Mouse (Mus musculus): Measurements from ENCODE around the gene Igsf9. TPM values are rescaled to one million over a fixed set of nuclear protein-coding genes. Genes with fewer than 3 reads are reported as not detected.
A peak's percentile ranks its signal among the peaks of the same experiment; 100 is the strongest.

Gene Igsf9
- total RNA-seq, 1 experiment = 45.6 TPM

DNA sequence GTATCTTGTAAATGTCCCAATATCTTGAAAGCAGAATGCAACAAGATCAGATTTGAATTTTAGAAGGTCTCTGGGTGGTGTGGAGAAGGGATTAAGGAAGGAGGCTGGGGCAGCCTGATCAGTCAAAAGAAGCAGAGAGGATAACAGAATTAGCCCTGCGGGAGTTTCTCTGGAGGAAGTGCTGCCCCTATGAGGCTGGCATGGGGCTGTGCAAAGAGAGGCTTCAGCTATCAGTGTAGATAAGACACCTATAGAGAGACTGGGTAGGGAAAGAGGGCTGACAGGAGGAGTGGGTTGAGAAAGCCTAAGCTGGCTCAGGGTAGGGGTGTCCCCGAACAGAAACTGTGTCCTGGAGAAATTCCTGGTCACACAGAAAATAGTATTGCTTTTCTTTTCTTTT, 31.4 kb upstream of the Igsf9 start:
- Histone ChIP-seq H3K27ac (ENCODE audit: insufficient read depth, low read depth, low read length, poor library complexity, severe bottlenecking) (no peak overlapping the region), H3K4me3 (ENCODE audit: insufficient read depth in 1 of 2, low read depth in 1 of 2, low read length in 2 of 2, poor library complexity in 1 of 2, severe bottlenecking in 1 of 2) (no peak overlapping the region), H3K9me3 (ENCODE audit: control insufficient read depth, insufficient read depth, low read depth, low read length) (no peaks in the 10 kb centered on the region), H3K36me3 (ENCODE audit: control insufficient read depth, insufficient read depth, low read length, poor library complexity, severe bottlenecking) (no peaks in the 10 kb centered on the region), H3K4me1 (ENCODE audit: control insufficient read depth in 2 of 2, insufficient read depth in 2 of 2, low read length in 2 of 2, poor library complexity in 1 of 2) (peaks cover 2 to 5% of the 10 kb centered on the region in 2 experiments; a peak in 2 of 4 replicates), H3K9ac (ENCODE audit: insufficient read depth, low read depth, low read length, poor library complexity, severe bottlenecking) (no peak overlapping the region)
- no peak for TF ChIP-seq MAFK (IDR thresholded peaks at IDR 0.05; ENCODE audit: insufficient read depth, low read depth, low read length)
- DNase-seq (ENCODE audit: low read depth, low spot score) = no peak
- in situ Hi-C loops (cut with MboI; ENCODE audit: low sequenced_read_pairs in 2 of 2, unreplicated experiment in 2 of 2) = no loop called here

DNA sequence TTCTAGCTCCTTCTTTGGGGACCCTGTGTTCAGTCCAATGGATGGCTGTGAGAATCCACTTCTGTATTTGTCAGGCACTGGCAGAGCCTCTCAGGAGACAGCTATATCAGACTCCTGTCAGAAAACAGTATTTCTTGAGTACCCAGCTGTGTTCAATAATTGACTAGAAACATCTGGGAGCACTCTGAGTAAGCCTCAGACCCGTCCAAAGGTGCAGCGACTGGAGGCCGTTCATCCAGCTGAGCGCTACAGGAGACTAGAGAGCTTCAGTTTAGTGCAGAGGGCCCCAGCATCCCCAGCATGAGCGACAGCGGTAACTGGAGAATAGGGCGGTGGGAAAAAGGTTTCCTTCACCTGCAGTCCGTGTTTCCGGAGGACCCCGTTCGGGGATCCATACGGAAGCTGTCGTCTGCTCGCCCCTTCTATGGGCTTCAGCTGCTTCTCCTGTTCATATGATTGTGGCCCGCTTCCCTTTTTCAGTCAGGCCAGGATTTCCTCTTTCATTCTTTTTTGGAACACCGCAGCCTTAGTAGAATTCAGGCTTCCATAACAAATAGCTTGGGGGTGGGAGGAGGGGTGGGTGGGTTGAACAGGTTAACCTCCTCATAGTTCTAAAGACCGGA, 30.6 kb upstream of the Igsf9 start:
- H3K4me3 ChIP-seq (ENCODE audit: insufficient read depth in 1 of 2, low read depth in 1 of 2, low read length in 2 of 2, poor library complexity in 1 of 2, severe bottlenecking in 1 of 2) = peak overlapping the region in 1 of 2 experiments; percentile 28; a peak in 1 of 4 replicates
- H3K4me1 ChIP-seq (ENCODE audit: control insufficient read depth in 2 of 2, insufficient read depth in 2 of 2, low read length in 2 of 2, poor library complexity in 1 of 2) = peaks cover 3 to 7% of the 10 kb centered on the region in 2 experiments; a peak in 3 of 4 replicates
- no peak for TF ChIP-seq MAFK (IDR thresholded peaks at IDR 0.05; ENCODE audit: insufficient read depth, low read depth, low read length)
- no peak for TF ChIP-seq ZNF384 (IDR thresholded peaks at IDR 0.05; ENCODE audit: low read depth, low read length)
- no peak for TF ChIP-seq HCFC1 (IDR thresholded peaks at IDR 0.05; ENCODE audit: borderline replicate concordance, insufficient read depth, low read length)
- no peak for TF ChIP-seq ZC3H11A (IDR thresholded peaks at IDR 0.05; ENCODE audit: borderline replicate concordance, low read depth, low read length)
- TF ChIP-seq CHD2 (IDR thresholded peaks at IDR 0.05; ENCODE audit: low read depth, low read length) = no peak
- H3K9me3 ChIP-seq (ENCODE audit: control insufficient read depth, insufficient read depth, low read depth, low read length) = no peaks in the 10 kb centered on the region
- H3K9ac ChIP-seq (ENCODE audit: insufficient read depth, low read depth, low read length, poor library complexity, severe bottlenecking) = no peak overlapping the region
- no peak for DNase-seq (ENCODE audit: low read depth, low spot score)
- H3K27ac ChIP-seq (ENCODE audit: insufficient read depth, low read depth, low read length, poor library complexity, severe bottlenecking) = no peak overlapping the region
- in situ Hi-C loops (cut with MboI; ENCODE audit: low sequenced_read_pairs in 2 of 2, unreplicated experiment in 2 of 2) = no loop called here
- H3K36me3 ChIP-seq (ENCODE audit: control insufficient read depth, insufficient read depth, low read length, poor library complexity, severe bottlenecking) = no peaks in the 10 kb centered on the region

DNA sequence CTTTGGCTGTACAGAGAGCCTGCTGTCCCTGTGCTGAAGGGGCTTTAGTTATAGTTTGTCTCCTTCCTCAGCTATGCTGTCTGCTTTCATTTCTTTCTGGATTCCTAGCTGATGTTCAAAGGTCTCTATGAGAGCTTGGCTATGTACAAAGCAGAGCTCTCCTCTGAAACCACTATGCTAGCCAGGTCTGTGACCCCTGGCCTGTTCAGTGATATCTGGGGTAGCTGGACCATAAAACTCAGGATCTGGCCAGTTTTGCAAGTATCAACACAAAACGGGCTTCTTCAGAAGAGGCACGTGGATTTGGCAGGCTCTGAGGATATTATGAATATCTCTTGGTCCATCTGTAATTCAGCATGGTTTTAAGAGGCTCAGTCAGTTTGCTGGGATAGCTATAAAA, 28.7 kb upstream of the Igsf9 start:
- H3K4me1 ChIP-seq (ENCODE audit: control insufficient read depth in 2 of 2, insufficient read depth in 2 of 2, low read length in 2 of 2, poor library complexity in 1 of 2) = peaks cover 5 to 11% of the 10 kb centered on the region in 2 experiments; a peak in 3 of 4 replicates
- no peak overlapping the region for H3K4me3 ChIP-seq (ENCODE audit: insufficient read depth in 1 of 2, low read depth in 1 of 2, low read length in 2 of 2, poor library complexity in 1 of 2, severe bottlenecking in 1 of 2)
- H3K9ac ChIP-seq (ENCODE audit: insufficient read depth, low read depth, low read length, poor library complexity, severe bottlenecking) = no peak overlapping the region
- DNase-seq (ENCODE audit: low read depth, low spot score) = no peak
- TF ChIP-seq ZC3H11A (IDR thresholded peaks at IDR 0.05; ENCODE audit: borderline replicate concordance, low read depth, low read length) (no peak), MAFK (IDR thresholded peaks at IDR 0.05; ENCODE audit: insufficient read depth, low read depth, low read length) (no peak), ZNF384 (IDR thresholded peaks at IDR 0.05; ENCODE audit: low read depth, low read length) (no peak), HCFC1 (IDR thresholded peaks at IDR 0.05; ENCODE audit: borderline replicate concordance, insufficient read depth, low read length) (no peak), CHD2 (IDR thresholded peaks at IDR 0.05; ENCODE audit: low read depth, low read length) (no peak)
- no peak overlapping the region for H3K27ac ChIP-seq (ENCODE audit: insufficient read depth, low read depth, low read length, poor library complexity, severe bottlenecking)
- no peaks in the 10 kb centered on the region for H3K36me3 ChIP-seq (ENCODE audit: control insufficient read depth, insufficient read depth, low read length, poor library complexity, severe bottlenecking)
- H3K9me3 ChIP-seq (ENCODE audit: control insufficient read depth, insufficient read depth, low read depth, low read length) = no peaks in the 10 kb centered on the region
- in situ Hi-C loops (cut with MboI; ENCODE audit: low sequenced_read_pairs in 2 of 2, unreplicated experiment in 2 of 2) = no loop called here

DNA sequence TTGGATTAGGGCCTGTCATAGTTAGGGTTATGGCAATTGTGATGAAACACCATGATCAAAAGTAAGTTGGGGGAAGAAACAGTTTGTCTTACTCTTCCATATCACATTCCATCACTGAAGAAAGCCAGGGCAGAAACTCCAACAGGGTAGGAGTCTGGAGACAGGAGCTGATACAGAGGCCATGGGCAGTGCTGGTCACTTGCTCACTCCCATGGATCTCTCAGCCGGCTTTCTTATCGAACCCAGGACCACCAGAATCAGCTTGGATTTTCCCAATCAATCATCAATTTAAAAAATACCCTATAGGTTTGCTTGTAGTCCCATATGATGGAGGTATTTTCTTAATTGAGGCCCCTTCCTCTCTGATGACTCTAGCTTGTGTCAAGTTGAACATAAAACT, 27.8 kb upstream of the Igsf9 start:
- peaks cover 5 to 11% of the 10 kb centered on the region in 2 experiments for H3K4me1 ChIP-seq (ENCODE audit: control insufficient read depth in 2 of 2, insufficient read depth in 2 of 2, low read length in 2 of 2, poor library complexity in 1 of 2)
- in situ Hi-C loops (cut with MboI; ENCODE audit: low sequenced_read_pairs in 2 of 2, unreplicated experiment in 2 of 2) = no loop called here
- H3K27ac ChIP-seq (ENCODE audit: insufficient read depth, low read depth, low read length, poor library complexity, severe bottlenecking) = no peak overlapping the region
- DNase-seq (ENCODE audit: low read depth, low spot score) = no peak
- no peak overlapping the region for H3K4me3 ChIP-seq (ENCODE audit: insufficient read depth in 1 of 2, low read depth in 1 of 2, low read length in 2 of 2, poor library complexity in 1 of 2, severe bottlenecking in 1 of 2)
- H3K9me3 ChIP-seq (ENCODE audit: control insufficient read depth, insufficient read depth, low read depth, low read length) = no peaks in the 10 kb centered on the region
- H3K9ac ChIP-seq (ENCODE audit: insufficient read depth, low read depth, low read length, poor library complexity, severe bottlenecking) = no peak overlapping the region
- H3K36me3 ChIP-seq (ENCODE audit: control insufficient read depth, insufficient read depth, low read length, poor library complexity, severe bottlenecking) = no peaks in the 10 kb centered on the region
- TF ChIP-seq MAFK (IDR thresholded peaks at IDR 0.05; ENCODE audit: insufficient read depth, low read depth, low read length) (no peak), HCFC1 (IDR thresholded peaks at IDR 0.05; ENCODE audit: borderline replicate concordance, insufficient read depth, low read length) (no peak), ZNF384 (IDR thresholded peaks at IDR 0.05; ENCODE audit: low read depth, low read length) (no peak), CHD2 (IDR thresholded peaks at IDR 0.05; ENCODE audit: low read depth, low read length) (no peak)

DNA sequence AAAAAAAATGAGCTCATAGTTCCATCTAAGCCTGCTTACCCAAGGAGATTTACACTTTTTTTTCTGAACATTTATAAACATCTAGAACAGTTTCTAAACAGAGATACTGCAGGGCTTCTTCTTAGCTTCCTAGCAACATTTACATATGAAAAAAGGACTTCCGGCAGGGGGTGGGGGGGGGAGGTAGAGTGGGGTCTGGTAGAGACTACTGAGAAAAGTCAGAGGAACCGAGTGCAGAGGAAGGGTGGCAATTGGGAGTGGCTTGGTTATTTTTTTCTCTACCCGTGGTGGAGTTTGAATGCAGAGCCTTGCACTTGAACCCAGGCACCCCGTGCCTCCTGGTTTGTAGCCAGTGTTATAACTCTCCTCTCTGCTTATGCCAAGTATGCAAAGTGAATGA, 26.2 kb upstream of the Igsf9 start:
- TF ChIP-seq ZC3H11A (IDR thresholded peaks at IDR 0.05; ENCODE audit: borderline replicate concordance, low read depth, low read length) (no peak), CHD2 (IDR thresholded peaks at IDR 0.05; ENCODE audit: low read depth, low read length) (no peak), MAFK (IDR thresholded peaks at IDR 0.05; ENCODE audit: insufficient read depth, low read depth, low read length) (no peak), HCFC1 (IDR thresholded peaks at IDR 0.05; ENCODE audit: borderline replicate concordance, insufficient read depth, low read length) (no peak)
- no peak for DNase-seq (ENCODE audit: low read depth, low spot score)
- Histone ChIP-seq H3K4me3 (ENCODE audit: insufficient read depth in 1 of 2, low read depth in 1 of 2, low read length in 2 of 2, poor library complexity in 1 of 2, severe bottlenecking in 1 of 2) (peak overlapping the region in 1 of 2 experiments; percentile 32; a peak in 1 of 4 replicates), H3K27ac (ENCODE audit: insufficient read depth, low read depth, low read length, poor library complexity, severe bottlenecking) (peak overlapping the region; percentile 17; the same call in 1 of the 2 replicates), H3K36me3 (ENCODE audit: control insufficient read depth, insufficient read depth, low read length, poor library complexity, severe bottlenecking) (no peaks in the 10 kb centered on the region), H3K4me1 (ENCODE audit: control insufficient read depth in 2 of 2, insufficient read depth in 2 of 2, low read length in 2 of 2, poor library complexity in 1 of 2) (peaks cover 5 to 11% of the 10 kb centered on the region in 2 experiments), H3K9ac (ENCODE audit: insufficient read depth, low read depth, low read length, poor library complexity, severe bottlenecking) (no peak overlapping the region; the same call in 1 of the 2 replicates), H3K9me3 (ENCODE audit: control insufficient read depth, insufficient read depth, low read depth, low read length) (no peaks in the 10 kb centered on the region)
- in situ Hi-C loops (cut with MboI; ENCODE audit: low sequenced_read_pairs in 2 of 2, unreplicated experiment in 2 of 2) = no loop called here

Data from ES-E14 (cell line).